Mouse (Mus musculus) T-cell, adult 2 months (primary cell): ENCODE measurements around the gene Exoc3l2.
"Not testable (repeated sequence)": the region's sequence is repeated elsewhere in the genome, so short reads cannot be mapped to it uniquely, and the experiment has no call there.

Experiments used
- DNase-seq: peaks from one replicate; pipeline ENCODE4 v3.0.0; 2022; ENCODE audit warnings: low spot score

Exoc3l2 gene

GRCm38 (mm10) chr7:19491731-19492130, 28.6 kb downstream of the Exoc3l2 start:
- DNase-seq, result peak; percentile 8

- DNase-seq, result no peak
These were observed 31.8 kb downstream of the Exoc3l2 start for GRCm38 (mm10) chr7:19494751-19495474.

- DNase-seq, result no peak
These were observed 32.5 kb downstream of the Exoc3l2 start for GRCm38 (mm10) chr7:19495521-19496213.

GRCm38 (mm10) chr7:19496214-19496555, 33.1 kb downstream of the Exoc3l2 start:
- no peak for DNase-seq

- DNase-seq, result no peak
These were observed 35.2 kb downstream of the Exoc3l2 start for GRCm38 (mm10) chr7:19498326-19498725.

GRCm38 (mm10) chr7:19500420-19501363, 37.6 kb downstream of the Exoc3l2 start:
- DNase-seq, result no peak

- no peak for DNase-seq
These were observed 38.5 kb downstream of the Exoc3l2 start for GRCm38 (mm10) chr7:19501658-19502057.

- peak; percentile 47 for DNase-seq
These were observed 40.4 kb downstream of the Exoc3l2 start for GRCm38 (mm10) chr7:19503481-19504068.

- DNase-seq, result no peak
These were observed 43.2 kb downstream of the Exoc3l2 start for GRCm38 (mm10) chr7:19506326-19506725.

- peak; percentile 37 for DNase-seq
These were observed 44.0 kb downstream of the Exoc3l2 start for GRCm38 (mm10) chr7:19506969-19507611.

- no peak for DNase-seq
These were observed 44.5 kb downstream of the Exoc3l2 start for GRCm38 (mm10) chr7:19507612-19507981.

GRCm38 (mm10) chr7:19508150-19508923, 45.2 kb downstream of the Exoc3l2 start, which contains the start of the genes Bloc1s3 and Trappc6a:
Bloc1s3 (minus strand) TSS chr7:19508367.
Trappc6a (plus strand) TSS chr7:19508395.
- peak; percentile 84 for DNase-seq

GRCm38 (mm10) chr7:19508924-19509568, 45.9 kb downstream of the Exoc3l2 start:
- DNase-seq, result no peak

- no peak for DNase-seq
These were observed 46.7 kb downstream of the Exoc3l2 start for GRCm38 (mm10) chr7:19509786-19510185.

- DNase-seq, result not testable (repeated sequence)
These were observed 48.8 kb downstream of the Exoc3l2 start for GRCm38 (mm10) chr7:19511934-19512333.

GRCm38 (mm10) chr7:19512353-19512752, 49.2 kb downstream of the Exoc3l2 start:
- no peak for DNase-seq

- no peak for DNase-seq
These were observed 54.7 kb downstream of the Exoc3l2 start, which contains the start of gene Nkpd1 for GRCm38 (mm10) chr7:19517652-19518365. Nkpd1 (plus strand) TSS chr7:19517838.

- DNase-seq, result no peak
These were observed 56.9 kb downstream of the Exoc3l2 start for GRCm38 (mm10) chr7:19520032-19520431.

- no peak for DNase-seq
These were observed 60.1 kb downstream of the Exoc3l2 start for GRCm38 (mm10) chr7:19523017-19523756.
